Mouse (Mus musculus) heart, postnatal 36 days (tissue): Measurements from ENCODE around the gene Scin. TPM values are rescaled to one million over a fixed set of nuclear protein-coding genes. Genes with fewer than 3 reads are reported as not detected.

ENCODE experiments used
- DNase-seq, 2 experiments: peaks; one replicate each; pipeline ENCODE4 v3.0.0; 2021 to 2022
- intact Hi-C: fragments of 180-260 bp; cut with DNase I; formaldehyde crosslinking; loops from one replicate; pipeline ENCODE4 v1.15.1; 2025
- total RNA-seq, 2 experiments: library from RNA; stranded (reverse); gene quantifications; 2 replicates each; pipeline ENCODE4 v1.2.3; 2021

Scin gene
- total RNA-seq, 2 experiments from 2014 or later = 1.0 to 1.9 TPM

GRCm38 (mm10) chr12:40036666-40037065 is 97.4 kb downstream of the Scin start:
- DNase-seq = peak; percentile 12 to 45
- intact Hi-C loops = loop anchor here (1.0 to 10.0 kb wide), 4 partner anchors 19 to 1252 kb away; partner anchors contain the start of genes Dock4 and Zfp277

- no peak for DNase-seq
- intact Hi-C loops = loop anchor here (5.0 to 10.0 kb wide), 3 partner anchors 83 to 1251 kb away; partner anchors contain the start of genes Dock4 and Zfp277
These were observed 98.5 kb downstream of the Scin start for GRCm38 (mm10) chr12:40035506-40035905.

GRCm38 (mm10) chr12:40029201-40029600 is 104.8 kb downstream of the Scin start:
- no peak for DNase-seq
- intact Hi-C loops = no loop called here

DNA sequence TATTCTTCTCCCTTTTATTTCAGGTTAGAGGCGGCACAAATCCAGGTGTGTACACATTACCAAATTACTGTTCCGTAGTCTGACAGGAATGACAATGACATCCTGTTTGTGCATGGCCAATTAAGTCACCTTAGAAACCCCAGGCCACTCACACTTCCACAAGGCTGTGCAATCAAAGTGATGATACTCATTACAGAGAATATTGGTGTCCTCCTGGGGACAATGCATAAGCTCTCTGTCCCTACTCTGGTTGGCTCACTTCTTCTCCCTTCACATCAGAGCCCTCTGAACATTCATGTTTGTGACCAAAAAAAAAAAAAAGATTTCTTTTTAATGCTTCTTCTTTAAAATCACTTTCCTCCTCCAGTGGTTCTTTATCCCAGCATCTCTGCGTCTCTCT is 106.2 kb downstream of the Scin start:
- intact Hi-C loops = no loop called here
- DNase-seq = no peak

- intact Hi-C loops = no loop called here
These were observed 106.6 kb downstream of the Scin start for GRCm38 (mm10) chr12:40027444-40027843.

DNA sequence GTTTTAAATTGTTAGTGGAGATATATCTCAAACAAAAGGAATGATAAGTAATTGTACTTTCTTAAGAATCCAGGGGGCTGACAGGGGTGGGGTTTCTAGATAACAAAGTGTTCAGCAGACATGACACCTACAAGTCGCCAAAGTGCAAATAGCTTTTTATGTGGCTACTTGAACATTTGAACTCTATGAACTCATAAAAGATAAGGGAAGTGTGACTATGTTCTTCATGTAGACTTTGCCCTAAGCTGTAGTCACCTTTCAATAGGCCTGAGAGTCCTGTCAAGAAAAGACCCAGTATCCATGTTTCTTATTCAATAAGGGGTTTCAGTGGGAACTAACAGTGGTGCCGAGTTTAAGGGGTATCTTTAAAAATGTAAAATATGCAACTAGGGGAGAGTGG is 110.1 kb downstream of the Scin start:
- intact Hi-C loops = no loop called here
- no peak for DNase-seq

More at GRCm38 (mm10) chr12:40027444-40027843, 106.6 kb downstream of the Scin start:
- no peak for DNase-seq

DNA sequence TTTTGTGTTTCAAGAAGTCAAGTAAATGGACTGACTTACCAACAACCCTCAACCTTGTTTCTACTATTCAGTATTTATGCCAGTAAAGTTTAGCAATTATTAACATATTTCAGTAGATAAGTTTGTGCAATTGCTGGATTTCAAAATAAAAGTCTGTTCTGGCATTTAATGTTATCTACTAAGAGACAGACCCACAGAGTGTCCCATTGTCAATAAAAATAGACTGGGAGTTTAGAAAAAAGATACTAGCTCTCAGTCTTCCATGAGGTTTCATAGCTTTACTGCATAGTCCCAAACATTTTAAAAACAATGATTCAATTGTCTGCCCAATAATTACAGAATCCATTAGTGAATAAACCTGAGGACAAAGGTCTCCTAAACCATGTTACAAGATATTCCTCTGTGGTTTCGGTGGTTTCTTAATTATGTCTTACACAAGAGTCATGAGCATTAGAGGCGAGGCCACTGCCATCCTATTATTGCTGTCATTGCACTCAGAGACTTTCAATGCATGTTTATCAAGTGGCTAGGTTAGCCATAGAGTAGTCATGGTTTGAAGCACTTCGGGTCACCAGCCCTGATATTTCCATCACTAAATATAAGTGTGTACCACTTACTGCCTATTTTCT is 110.9 kb downstream of the Scin start:
- intact Hi-C loops = no loop called here

GRCm38 (mm10) chr12:40022344-40022743 is 111.7 kb downstream of the Scin start:
- intact Hi-C loops = no loop called here
- no peak for DNase-seq

More for the DNA sequence above, 110.9 kb downstream of the Scin start:
- no peak for DNase-seq

GRCm38 (mm10) chr12:40017955-40018505 is 116.0 kb downstream of the Scin start:
- no peak for DNase-seq

GRCm38 (mm10) chr12:40016648-40017460 is 117.2 kb downstream of the Scin start:
- intact Hi-C loops = loop anchor here (1.0 kb wide), 2 partner anchors 19 to 61 kb away; no protein-coding TSS in a partner anchor
- DNase-seq = peak; percentile 73 to 74

More at GRCm38 (mm10) chr12:40017955-40018505, 116.0 kb downstream of the Scin start:
- intact Hi-C loops = loop anchor here (1.0 kb wide), 2 partner anchors 18 to 62 kb away; no protein-coding TSS in a partner anchor

DNA sequence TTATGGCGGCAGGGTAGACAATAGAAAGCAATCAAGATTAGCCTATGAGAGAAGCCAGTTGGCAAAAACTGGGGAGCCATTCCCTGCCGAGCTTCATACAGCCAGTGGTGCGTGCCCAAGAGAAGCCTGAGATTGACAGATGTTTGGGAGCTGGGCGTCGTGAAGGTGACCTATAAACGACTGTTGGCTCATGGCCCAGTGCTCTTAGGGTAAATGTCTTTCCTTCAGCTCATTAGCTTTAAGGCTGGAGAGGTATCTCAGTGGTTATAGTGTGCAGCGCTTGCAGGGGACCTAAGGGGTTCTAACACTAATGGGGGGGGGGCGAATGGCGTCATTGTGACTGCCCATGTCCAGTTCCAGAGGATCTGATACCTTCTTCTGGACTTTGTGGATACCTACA is 118.0 kb downstream of the Scin start:
- no peak for DNase-seq
- intact Hi-C loops = no loop called here

DNA sequence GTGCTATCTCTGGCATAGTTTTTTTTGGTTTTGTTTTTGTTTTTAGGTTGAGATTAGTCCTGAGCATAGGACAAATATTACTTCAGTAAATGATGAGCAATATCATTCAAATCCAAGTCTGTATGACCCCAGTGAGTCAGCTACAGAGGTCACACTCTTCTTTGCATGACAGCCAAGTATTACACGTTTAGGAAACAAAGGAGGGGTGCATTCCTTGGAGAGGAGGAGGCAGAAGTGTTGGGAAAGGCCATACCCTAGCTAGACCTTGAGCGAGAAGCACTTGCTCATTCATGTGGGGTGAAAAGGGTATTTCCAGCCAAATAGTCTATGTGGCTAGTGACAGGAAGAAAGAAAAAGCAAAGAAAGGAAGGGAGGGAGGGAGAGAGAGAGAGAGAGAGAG is 124.2 kb downstream of the Scin start:
- no peak for DNase-seq

More for the DNA sequence above, 124.2 kb downstream of the Scin start:
- intact Hi-C loops = no loop called here

Other genes with a start within 250 kb of the Scin start
- 10 to 100 TPM; 21.1 to 28.3 TPM for gene Arl4a, start 96.2 kb downstream of the Scin start, total RNA-seq
- 10 to 100 TPM; 40.4 to 47.6 TPM for gene Lsmem1, start 65.3 kb upstream of the Scin start, total RNA-seq
- gene Ifrd1, start 114.3 kb upstream of the Scin start, total RNA-seq = 10 to 100 TPM; 87.2 to 89.6 TPM